Mouse (Mus musculus) heart, embryonic 14.5 days (tissue): Measurements from ENCODE around the gene Kif13a. TPM values are rescaled to one million over a fixed set of nuclear protein-coding genes. Genes with fewer than 3 reads are reported as not detected.

ENCODE experiments used
- ATAC-seq: fragments of 200-750 bp; cut with Nextera tagmentation; 2 replicates; pipeline ENCODE4 v1.8.0; 2017; ENCODE audit warnings: low read depth, moderate TSS enrichment; ENCODE audit not compliant: insufficient number of reproducible peaks, insufficient read depth, low FRiP score
- H3K27ac ChIP-seq, 2 experiments: fragments of 200-500 bp in 1 of 2; fragments of 300-500 bp in 1 of 2; sonication (generic) in 1 of 2; replicated peaks in 1 of 2; 2 replicates each; pipeline ENCODE4 v1.5.1; 2012 to 2014; ENCODE audit warnings: low read depth in 2 of 2, low read length in 2 of 2, control low read depth in 1 of 2, mild to moderate bottlenecking in 1 of 2, mixed read lengths in 1 of 2; ENCODE audit not compliant: control insufficient read depth in 1 of 2, insufficient read depth in 1 of 2
- H3K27me3 ChIP-seq: fragments of 300-500 bp; sonication (generic); 2 replicates; pipeline ENCODE4 v1.6.1; 2014; ENCODE audit warnings: mild to moderate bottlenecking, low read length, control low read depth; ENCODE audit not compliant: control insufficient read depth, insufficient read depth
- H3K36me3 ChIP-seq: fragments of 300-500 bp; sonication (generic); 2 replicates; pipeline ENCODE4 v1.6.1; 2014; ENCODE audit warnings: mild to moderate bottlenecking, control low read depth, low read length, mixed read lengths; ENCODE audit not compliant: control insufficient read depth, insufficient read depth
- H3K4me1 ChIP-seq, 2 experiments: fragments of 200-500 bp in 1 of 2; fragments of 300-500 bp in 1 of 2; sonication (generic) in 1 of 2; 2 replicates each; pipeline ENCODE4 v1.6.1; 2012 to 2014; ENCODE audit warnings: low read length in 2 of 2, control low read depth in 1 of 2, mixed read lengths in 1 of 2; ENCODE audit not compliant: control insufficient read depth in 2 of 2, insufficient read depth in 2 of 2
- H3K4me2 ChIP-seq: fragments of 300-500 bp; sonication (generic); 2 replicates; pipeline ENCODE4 v1.6.1; 2014; ENCODE audit warnings: mild to moderate bottlenecking, low read length
- H3K4me3 ChIP-seq, 2 experiments: fragments of 200-500 bp in 1 of 2; fragments of 300-500 bp in 1 of 2; sonication (generic) in 1 of 2; 2 replicates each; pipeline ENCODE4 v1.5.1; 2012 to 2014; ENCODE audit warnings: low read length in 2 of 2, mild to moderate bottlenecking in 2 of 2, control low read depth in 1 of 2, low read depth in 1 of 2, moderate library complexity in 1 of 2; ENCODE audit not compliant: control insufficient read depth in 1 of 2, insufficient read depth in 1 of 2
- H3K9ac ChIP-seq: fragments of 300-500 bp; sonication (generic); 2 replicates; pipeline ENCODE4 v1.6.1; 2014; ENCODE audit warnings: mild to moderate bottlenecking, low read length
- H3K9me3 ChIP-seq: fragments of 300-500 bp; sonication (generic); 2 replicates; pipeline ENCODE4 v1.6.1; 2016; ENCODE audit warnings: low read length, control low read depth; ENCODE audit not compliant: control insufficient read depth
- WGBS: fragments of 180-500 bp; shearing (Covaris S2); extraction: QIAGEN DNeasy Blood & Tissue Kit; methylation state at CpG from one replicate; pipeline ENCODE4 v1.1.7; 2014; 5-methylcytosine and 5-hydroxymethylcytosine counted together
- polyA plus RNA-seq: library from polyadenylated mRNA; unstranded; fragments of >200 nt; fragmentation: Nextera tagmentation; extraction: Ambion mirVana; gene quantifications from 2 replicates; pipeline ENCODE4 v1.2.1, GENCODE M21; 2014

Kif13a gene
- polyA plus RNA-seq, 1 experiment from 2014 or later, result 47.8 TPM

GRCm38 (mm10) chr13:46872732-46873131, 56.9 kb downstream of the Kif13a start:
- WGBS, result 77% methylated on average over 11 of the region's 11 CpGs
- Histone ChIP-seq H3K4me2 (peak overlapping the region; percentile 8; the same call in 1 of the 2 replicates), H3K36me3 (0 out of 2 replicates have a peak, but pooled peaks cover 7% of the 10 kb centered on the region), H3K9ac (no peak overlapping the region), H3K4me1 (peaks cover 33 to 46% of the 10 kb centered on the region in 2 experiments), H3K4me3 (no peak overlapping the region), H3K27me3 (no peaks in the 10 kb centered on the region), H3K27ac (peak overlapping the region; percentile 81 to 83), H3K9me3 (no peaks in the 10 kb centered on the region)
- no peak for ATAC-seq

- Histone ChIP-seq H3K27me3 (no peaks in the 10 kb centered on the region), H3K4me2 (peak overlapping the region; percentile 18; the same call in 1 of the 2 replicates), H3K36me3 (0 out of 2 replicates have a peak, but pooled peaks cover 7% of the 10 kb centered on the region), H3K4me1 (peaks cover 29 to 41% of the 10 kb centered on the region in 2 experiments), H3K4me3 (no peak overlapping the region), H3K27ac (peak overlapping the region; percentile 81 to 83), H3K9ac (no peak overlapping the region), H3K9me3 (no peaks in the 10 kb centered on the region)
- WGBS, result 31% methylated on average over 6 of the region's 6 CpGs
- peak; percentile 47; the same call in 1 of the 2 replicates for ATAC-seq
These were observed 57.5 kb downstream of the Kif13a start for GRCm38 (mm10) chr13:46872194-46872593.

GRCm38 (mm10) chr13:46869464-46869863, 60.2 kb downstream of the Kif13a start:
- no peaks in the 10 kb centered on the region for H3K27me3 ChIP-seq
- H3K9me3 ChIP-seq, result no peaks in the 10 kb centered on the region
- no peak overlapping the region for H3K4me2 ChIP-seq
- 0 out of 2 replicates have a peak, but pooled peaks cover 7% of the 10 kb centered on the region for H3K36me3 ChIP-seq
- 90% methylated on average over 13 of the region's 13 CpGs for WGBS
- no peak overlapping the region for H3K4me3 ChIP-seq
- ATAC-seq, result no peak
- H3K9ac ChIP-seq, result no peak overlapping the region
- H3K27ac ChIP-seq, result no peak overlapping the region
- H3K4me1 ChIP-seq, result peaks cover 22 to 27% of the 10 kb centered on the region in 2 experiments

- Histone ChIP-seq H3K9ac (no peak overlapping the region), H3K27ac (no peak overlapping the region), H3K4me1 (peaks cover 2 to 8% of the 10 kb centered on the region in 2 experiments; a peak in 2 of 4 replicates), H3K27me3 (no peaks in the 10 kb centered on the region), H3K36me3 (0 out of 2 replicates have a peak, but pooled peaks cover 2% of the 10 kb centered on the region), H3K9me3 (no peaks in the 10 kb centered on the region), H3K4me3 (no peak overlapping the region), H3K4me2 (no peak overlapping the region)
- WGBS, result 73% methylated on average over 3 of the region's 3 CpGs
- ATAC-seq, result no peak
These were observed 66.4 kb downstream of the Kif13a start for GRCm38 (mm10) chr13:46863169-46863748.

GRCm38 (mm10) chr13:46859876-46860275, 69.8 kb downstream of the Kif13a start:
- Histone ChIP-seq H3K36me3 (0 out of 2 replicates have a peak, but pooled peaks cover 2% of the 10 kb centered on the region), H3K4me2 (no peak overlapping the region), H3K9ac (no peak overlapping the region), H3K4me1 (peaks cover 0 to 8% of the 10 kb centered on the region in 2 experiments; a peak in 1 of 4 replicates), H3K9me3 (no peaks in the 10 kb centered on the region), H3K27me3 (no peaks in the 10 kb centered on the region), H3K4me3 (no peak overlapping the region), H3K27ac (no peak overlapping the region)
- no peak for ATAC-seq
- WGBS, result 91% methylated on average over 2 of the region's 2 CpGs

GRCm38 (mm10) chr13:46859173-46859572, 70.5 kb downstream of the Kif13a start:
- Histone ChIP-seq H3K4me2 (no peak overlapping the region), H3K27ac (no peak overlapping the region), H3K36me3 (0 out of 2 replicates have a peak, but pooled peaks cover 2% of the 10 kb centered on the region), H3K9ac (no peak overlapping the region), H3K27me3 (no peaks in the 10 kb centered on the region), H3K9me3 (no peaks in the 10 kb centered on the region), H3K4me1 (peaks cover 0 to 8% of the 10 kb centered on the region in 2 experiments; a peak in 1 of 4 replicates), H3K4me3 (no peak overlapping the region)
- ATAC-seq, result no peak
- WGBS, result 89% methylated on average over 2 of the region's 2 CpGs

GRCm38 (mm10) chr13:46858835-46859152, 70.9 kb downstream of the Kif13a start:
- no peak overlapping the region for H3K4me2 ChIP-seq
- 41% methylated on average over 8 of the region's 8 CpGs for WGBS
- no peak overlapping the region for H3K27ac ChIP-seq
- H3K36me3 ChIP-seq, result 0 out of 2 replicates have a peak, but pooled peaks cover 2% of the 10 kb centered on the region
- no peaks in the 10 kb centered on the region for H3K27me3 ChIP-seq
- H3K4me1 ChIP-seq, result peaks cover 0 to 8% of the 10 kb centered on the region in 2 experiments; a peak in 1 of 4 replicates
- ATAC-seq, result no peak
- no peak overlapping the region for H3K9ac ChIP-seq
- H3K4me3 ChIP-seq, result no peak overlapping the region
- H3K9me3 ChIP-seq, result no peaks in the 10 kb centered on the region
